Mouse (Mus musculus): ENCODE results near the gene Guca1b.

DNA sequence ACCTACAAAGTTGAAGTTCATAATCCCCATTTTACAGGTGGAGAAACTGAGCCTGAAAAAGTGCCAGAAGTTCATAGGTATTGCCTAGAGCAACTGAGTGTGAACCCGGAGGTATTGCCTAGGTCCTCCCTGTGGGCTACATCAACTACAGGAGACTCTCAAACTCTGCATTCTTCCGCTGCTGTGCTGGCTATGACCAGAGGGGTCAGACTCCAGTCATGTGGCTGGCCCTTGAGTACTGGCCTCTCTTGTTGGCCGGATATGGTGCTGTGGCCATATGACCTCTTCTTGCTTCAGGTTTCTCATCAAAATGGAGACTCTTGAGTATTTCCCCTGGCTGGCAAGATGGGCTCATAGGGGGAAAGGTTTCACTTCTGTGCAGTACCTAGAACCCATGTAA, 57.1 kb downstream of the Guca1b start:
- TF ChIP-seq CTCF (IDR thresholded peaks at IDR 0.05; ENCODE audit: low read depth, low read length) (no peak), POLR2AphosphoS5 (IDR thresholded peaks at IDR 0.05; ENCODE audit: insufficient replicate concordance, low read depth, low read length) (no peak)
